19 mouse cellular contexts compared by ENCODE assay signal in the genomic region with DNA sequence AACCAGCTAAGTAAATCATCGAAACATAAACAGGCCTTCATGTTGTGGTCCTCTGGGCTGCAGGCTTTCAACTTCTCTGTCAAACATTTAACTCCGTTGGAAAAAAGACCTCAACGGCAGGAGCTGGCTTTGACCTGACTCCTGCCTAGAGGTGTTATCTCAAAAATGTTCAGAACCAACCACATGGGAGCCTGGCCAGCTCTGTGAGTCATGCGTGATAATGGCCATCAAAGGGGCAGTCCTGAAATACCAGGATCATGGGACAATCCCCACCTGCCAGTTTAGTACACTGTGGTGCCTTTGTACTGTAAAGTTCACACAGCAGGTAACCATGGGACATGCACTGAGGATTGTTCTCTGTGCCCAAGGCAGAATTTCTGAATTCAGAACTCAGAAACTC.
A peak's percentile ranks its signal among the peaks of the same experiment; 100 is the strongest.
DNase-seq lines count a peak whose midpoint lies in the region; ATAC-seq lines count a peak whose summit lies in the region.
"Had no signal": no experiment of that assay in that cellular context is flagged by ENCODE, and none has a peak within 500 bp of the region (broad histone marks: within the 10 kb centered on the region; RNA-seq: fewer than 3 reads in every experiment).

No protein-coding gene starts in this region.

- 0 out of 2 replicates have a peak, but pooled peaks have one; percentile 23 for ATAC-seq in kidney, embryonic 16.5 days (ENCODE audit: low FRiP score, low TSS enrichment)
- ATAC-seq in heart, embryonic 14.5 days (ENCODE audit: insufficient number of reproducible peaks, insufficient read depth, low FRiP score, low read depth): peak; percentile 83
- peak; percentile 89 for ATAC-seq in stomach, embryonic 16.5 days (ENCODE audit: insufficient read depth, low FRiP score)
- ATAC-seq: hindbrain, postnatal 0 days had no signal

- H3K9me3 ChIP-seq in kidney, embryonic 16.5 days (ENCODE audit: low read length): no peaks in the 10 kb centered on the region
- no peaks in the 10 kb centered on the region for H3K9me3 ChIP-seq in heart, embryonic 14.5 days (ENCODE audit: control insufficient read depth, low read length)
- no peaks in the 10 kb centered on the region for H3K9me3 ChIP-seq in stomach, embryonic 16.5 days (replicated peaks; ENCODE audit: control insufficient read depth, low read length)
- H3K9me3 ChIP-seq: embryonic facial prominence, embryonic 12.5 days; forebrain, embryonic 12.5 days; liver, embryonic 15.5 days; neural tube, embryonic 13.5 days had no signal

- H3K27me3 ChIP-seq in kidney, embryonic 16.5 days (ENCODE audit: insufficient read depth, low read length): no peaks in the 10 kb centered on the region
- no peaks in the 10 kb centered on the region for H3K27me3 ChIP-seq in heart, embryonic 14.5 days (ENCODE audit: control insufficient read depth, insufficient read depth, low read length)
- H3K27me3 ChIP-seq in stomach, embryonic 16.5 days (ENCODE audit: control insufficient read depth, insufficient read depth, low read length): no peaks in the 10 kb centered on the region
- H3K27me3 ChIP-seq: CH12.LX; embryonic facial prominence, embryonic 12.5 days; forebrain, embryonic 12.5 days; liver, embryonic 15.5 days; neural tube, embryonic 13.5 days had no signal

- DNase-seq in kidney, adult 8-10 months: no peak
- DNase-seq in lung, adult 18-20 months: peak; percentile 7
- no peak for DNase-seq in thymus, postnatal 14 days
- DNase-seq in layer of hippocampus, adult 11-12 months (ENCODE audit: low spot score): no peak
- DNase-seq: cerebellum, adult 8-10 months; gastrocnemius, adult 2 months; left cerebral cortex, postnatal 4 days; midbrain, embryonic 14.5 days; right cerebral cortex, postnatal 4 days; thymus, adult 18-20 months had no signal

- no peak overlapping the region for H3K4me2 ChIP-seq in kidney, embryonic 16.5 days (replicated peaks; ENCODE audit: low read depth, low read length)
- peak overlapping the region; percentile 19; the same call in 1 of the 2 replicates for H3K4me2 ChIP-seq in heart, embryonic 14.5 days (ENCODE audit: low read length)
- H3K4me2 ChIP-seq in stomach, embryonic 16.5 days (ENCODE audit: low read depth, low read length): no peak overlapping the region
- H3K4me2 ChIP-seq: embryonic facial prominence, embryonic 12.5 days; forebrain, embryonic 12.5 days; liver, embryonic 15.5 days; neural tube, embryonic 13.5 days had no signal

- no peaks in the 10 kb centered on the region for H3K36me3 ChIP-seq in kidney, embryonic 16.5 days (ENCODE audit: insufficient read depth, low read length)
- no peaks in the 10 kb centered on the region for H3K36me3 ChIP-seq in heart, embryonic 14.5 days (ENCODE audit: control insufficient read depth, insufficient read depth, low read length)
- H3K36me3 ChIP-seq in stomach, embryonic 16.5 days (ENCODE audit: control insufficient read depth, insufficient read depth, low read length): no peaks in the 10 kb centered on the region
- H3K36me3 ChIP-seq: embryonic facial prominence, embryonic 12.5 days; forebrain, embryonic 12.5 days; liver, embryonic 15.5 days; neural tube, embryonic 13.5 days had no signal

- no peak overlapping the region for H3K4me3 ChIP-seq in kidney, embryonic 16.5 days (ENCODE audit: low read length)
- H3K4me3 ChIP-seq in heart, embryonic 14.5 days (ENCODE audit: control insufficient read depth in 1 of 2, insufficient read depth in 1 of 2, low read depth in 1 of 2, low read length in 2 of 2): no peak overlapping the region
- no peak overlapping the region for H3K4me3 ChIP-seq in stomach, embryonic 16.5 days (replicated peaks; ENCODE audit: low read length)
- H3K4me3 ChIP-seq: embryonic facial prominence, embryonic 12.5 days; forebrain, embryonic 12.5 days; gastrocnemius, adult 2 months; liver, embryonic 15.5 days; neural tube, embryonic 13.5 days had no signal

- H3K27ac ChIP-seq in kidney, embryonic 16.5 days (ENCODE audit: low read length): no peak overlapping the region
- peak overlapping the region; percentile 57 to 72; a peak in 3 of 4 replicates for H3K27ac ChIP-seq in heart, embryonic 14.5 days (replicated peaks in 1 of 2; ENCODE audit: control insufficient read depth in 1 of 2, insufficient read depth in 1 of 2, low read depth in 2 of 2, low read length in 2 of 2)
- H3K27ac ChIP-seq in stomach, embryonic 16.5 days (ENCODE audit: low read length): no peak overlapping the region
- H3K27ac ChIP-seq: embryonic facial prominence, embryonic 12.5 days; forebrain, embryonic 12.5 days; gastrocnemius, adult 2 months; hindbrain, postnatal 0 days; liver, embryonic 15.5 days; neural tube, embryonic 13.5 days had no signal

- H3K4me1 ChIP-seq in kidney, embryonic 16.5 days (ENCODE audit: insufficient read depth, low read length): peaks cover 7% of the 10 kb centered on the region; the same call in 1 of the 2 replicates
- peaks cover 3 to 4% of the 10 kb centered on the region in 2 experiments for H3K4me1 ChIP-seq in heart, embryonic 14.5 days (ENCODE audit: control insufficient read depth in 2 of 2, insufficient read depth in 2 of 2, low read length in 2 of 2)
- peaks cover 4% of the 10 kb centered on the region; the same call in 1 of the 2 replicates for H3K4me1 ChIP-seq in stomach, embryonic 16.5 days (ENCODE audit: control insufficient read depth, insufficient read depth, low read length)
- H3K4me1 ChIP-seq: embryonic facial prominence, embryonic 12.5 days; forebrain, embryonic 12.5 days; liver, embryonic 15.5 days; neural tube, embryonic 13.5 days had no signal

- 35% methylated on average over 4 of the region's 4 CpGs for WGBS in kidney, embryonic 16.5 days
- 16% methylated on average over 4 of the region's 4 CpGs for WGBS in heart, embryonic 14.5 days
- WGBS in stomach, embryonic 16.5 days: 18% methylated on average over 4 of the region's 4 CpGs

- no peak overlapping the region for H3K9ac ChIP-seq in kidney, embryonic 16.5 days (replicated peaks; ENCODE audit: low read length)
- no peak overlapping the region for H3K9ac ChIP-seq in heart, embryonic 14.5 days (ENCODE audit: low read length)
- no peak overlapping the region for H3K9ac ChIP-seq in stomach, embryonic 16.5 days (ENCODE audit: low read length)
- H3K9ac ChIP-seq: embryonic facial prominence, embryonic 12.5 days; forebrain, embryonic 12.5 days; liver, embryonic 15.5 days; neural tube, embryonic 13.5 days had no signal

Comparison
In these comparisons a context has a peak if more than half of its experiments do, and no peak if none do; other contexts are left out.
1. ATAC-seq: peak in every context shown above with its lines; median percentile 89 in stomach, embryonic 16.5 days; 83 in heart, embryonic 14.5 days; 23 in kidney, embryonic 16.5 days.
2. H3K27ac ChIP-seq: peak in heart, embryonic 14.5 days (2 of 2); none in kidney, embryonic 16.5 days (single experiment) and stomach, embryonic 16.5 days (single experiment).
3. DNase-seq: peak in lung, adult 18-20 months (2 of 2); none in kidney, adult 8-10 months (0 of 2), thymus, postnatal 14 days (single experiment) and layer of hippocampus, adult 11-12 months (single experiment).